Mouse (Mus musculus): ENCODE data around the gene Slk. TPM values are rescaled to one million over a fixed set of nuclear protein-coding genes. Genes with fewer than 3 reads are reported as not detected.

The Slk gene
- 45.8 and 59.5 TPM in 2 replicates for total RNA-seq (2014; rRNA removed; ENCODE audit: low replicate concordance)
- 14.2 and 17.7 TPM in 2 replicates for polyA plus RNA-seq (2015; fragmentation: Nextera tagmentation; extraction: Ambion mirVana)

DNA sequence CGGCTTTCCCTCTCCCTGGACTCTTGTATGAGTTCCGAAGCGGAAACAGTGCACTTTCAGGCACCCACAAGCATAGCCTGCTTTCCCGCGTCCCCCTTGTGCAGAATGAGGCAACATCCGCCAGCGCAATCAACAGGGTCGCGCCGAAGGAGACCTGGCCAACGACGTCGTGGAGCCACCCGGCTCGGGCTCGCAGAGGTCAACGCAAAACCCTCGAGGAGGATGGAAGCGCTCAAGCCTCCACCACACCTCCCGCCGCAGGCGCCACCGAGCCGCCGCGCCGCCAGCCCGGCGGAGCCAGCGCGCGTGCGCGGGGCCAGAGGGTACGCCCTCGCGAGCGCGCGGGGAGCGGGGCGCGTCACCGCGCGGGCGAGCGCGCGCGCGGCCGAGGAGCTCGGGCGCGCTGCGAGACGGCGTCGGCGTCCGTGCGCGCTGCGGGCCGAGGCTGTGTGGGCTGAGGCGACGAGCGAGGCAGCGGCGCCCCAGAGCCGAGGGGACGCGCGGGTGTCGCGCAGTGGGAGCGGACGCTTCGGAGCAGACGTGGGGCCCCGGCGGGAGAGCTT lies at the start of gene Slk:
Slk (plus strand) TSS at position 454 of the 563 bp plus-strand sequence.
- Histone ChIP-seq H3K4me2 (ENCODE audit: low read depth, low read length) (peak within 1 kb of the TSS; percentile 71), H3K4me3 (ENCODE audit: low read depth, low read length) (peak within 1 kb of the TSS; percentile 80), H3K27ac (ENCODE audit: low read depth) (peak within 1 kb of the TSS; percentile 99), H3K27me3 (ENCODE audit: control insufficient read depth, insufficient read depth, low read length) (no peaks in the 10 kb centered on the region), H3K9ac (replicated peaks; ENCODE audit: low read depth, low read length) (peak within 1 kb of the TSS; percentile 100), H3K36me3 (replicated peaks; ENCODE audit: control insufficient read depth, insufficient read depth, low read length) (no peaks in the 10 kb centered on the region), H3K9me3 (replicated peaks; ENCODE audit: control insufficient read depth, low read length) (no peaks in the 10 kb centered on the region), H3K4me1 (ENCODE audit: control insufficient read depth, insufficient read depth) (peaks cover 18% of the 10 kb centered on the region)
- TF ChIP-seq CTCF (IDR thresholded peaks at IDR 0.05; ENCODE audit: low read depth), result no peak
- TF ChIP-seq EP300 (IDR thresholded peaks at IDR 0.05; ENCODE audit: low read depth), result peak; percentile 35; the same call in 1 of the 2 replicates
- peak; percentile 82 for DNase-seq (ENCODE audit: low spot score)
- under 1% methylated on average over 79 of the region's 83 CpGs for WGBS
- ATAC-seq (ENCODE audit: insufficient read depth, low read depth), result peak; percentile 88

DNA sequence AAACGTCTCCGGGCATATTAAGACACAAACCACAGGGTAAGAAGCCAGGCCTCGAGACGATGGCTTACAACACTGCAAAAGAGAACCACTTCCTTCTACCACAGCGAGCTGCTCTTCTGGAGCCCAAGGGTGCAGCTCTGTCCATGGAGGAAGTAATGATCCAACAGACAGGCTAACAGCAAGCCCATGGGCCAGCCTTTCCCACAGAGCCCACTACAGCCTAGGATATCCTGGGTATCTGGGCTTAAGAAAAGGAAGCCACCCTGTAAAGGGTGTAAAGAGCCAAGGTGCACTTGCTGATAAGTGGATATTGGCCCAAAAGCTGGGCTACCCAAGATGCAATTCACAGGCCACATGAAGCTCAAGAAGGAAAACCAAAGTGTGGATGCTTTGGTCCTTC lies 48.2 kb upstream of the Slk start:
- 88% methylated on average over 5 of the region's 5 CpGs for WGBS
- H3K27me3 ChIP-seq (ENCODE audit: control insufficient read depth, insufficient read depth, low read length), result no peaks in the 10 kb centered on the region
- H3K36me3 ChIP-seq (replicated peaks; ENCODE audit: control insufficient read depth, insufficient read depth, low read length), result peaks cover 13% of the 10 kb centered on the region; the same call in 1 of the 2 replicates
- H3K4me1 ChIP-seq (ENCODE audit: control insufficient read depth, insufficient read depth), result peaks cover 16% of the 10 kb centered on the region
- DNase-seq (ENCODE audit: low spot score) (no peak), ATAC-seq (ENCODE audit: insufficient read depth, low read depth) (no peak)
- H3K27ac ChIP-seq (ENCODE audit: low read depth), result no peak overlapping the region
- H3K9me3 ChIP-seq (replicated peaks; ENCODE audit: control insufficient read depth, low read length), result no peaks in the 10 kb centered on the region
- H3K9ac ChIP-seq (replicated peaks; ENCODE audit: low read depth, low read length), result no peak overlapping the region
- H3K4me2 ChIP-seq (ENCODE audit: low read depth, low read length), result no peak overlapping the region
- no peak overlapping the region for H3K4me3 ChIP-seq (ENCODE audit: low read depth, low read length)
- TF ChIP-seq CTCF (IDR thresholded peaks at IDR 0.05; ENCODE audit: low read depth) (no peak), EP300 (IDR thresholded peaks at IDR 0.05; ENCODE audit: low read depth) (no peak)

DNA sequence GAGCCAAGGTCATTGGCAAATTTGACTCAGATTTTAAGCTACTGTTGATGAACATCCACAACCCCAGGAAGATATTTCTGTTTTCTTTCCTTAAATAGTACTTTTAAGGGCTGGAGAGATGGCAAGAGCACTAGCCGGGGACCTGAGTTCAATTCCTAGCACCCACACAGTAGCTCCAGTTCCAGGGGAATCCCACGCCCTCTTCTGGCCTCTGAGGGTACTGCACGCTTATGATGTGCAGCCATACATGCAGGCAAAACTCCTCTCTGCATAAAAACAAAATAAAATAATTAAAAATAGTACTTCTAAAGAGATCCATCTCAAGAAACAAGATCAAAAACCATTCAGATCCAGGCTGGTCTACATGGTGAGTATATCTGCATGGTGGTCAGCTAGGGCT lies 47.0 kb upstream of the Slk start:
- ATAC-seq (ENCODE audit: insufficient read depth, low read depth) (no peak), DNase-seq (ENCODE audit: low spot score) (no peak)
- Histone ChIP-seq H3K27me3 (ENCODE audit: control insufficient read depth, insufficient read depth, low read length) (no peaks in the 10 kb centered on the region), H3K4me2 (ENCODE audit: low read depth, low read length) (no peak overlapping the region), H3K9me3 (replicated peaks; ENCODE audit: control insufficient read depth, low read length) (no peaks in the 10 kb centered on the region), H3K27ac (ENCODE audit: low read depth) (no peak overlapping the region), H3K9ac (replicated peaks; ENCODE audit: low read depth, low read length) (no peak overlapping the region), H3K36me3 (replicated peaks; ENCODE audit: control insufficient read depth, insufficient read depth, low read length) (peaks cover 13% of the 10 kb centered on the region; the same call in 1 of the 2 replicates), H3K4me3 (ENCODE audit: low read depth, low read length) (no peak overlapping the region), H3K4me1 (ENCODE audit: control insufficient read depth, insufficient read depth) (peaks cover 17% of the 10 kb centered on the region)
- WGBS, result 90% methylated on average over 3 of the region's 3 CpGs
- TF ChIP-seq CTCF (IDR thresholded peaks at IDR 0.05; ENCODE audit: low read depth) (peak; percentile 14; the same call in 1 of the 2 replicates), EP300 (IDR thresholded peaks at IDR 0.05; ENCODE audit: low read depth) (no peak)

DNA sequence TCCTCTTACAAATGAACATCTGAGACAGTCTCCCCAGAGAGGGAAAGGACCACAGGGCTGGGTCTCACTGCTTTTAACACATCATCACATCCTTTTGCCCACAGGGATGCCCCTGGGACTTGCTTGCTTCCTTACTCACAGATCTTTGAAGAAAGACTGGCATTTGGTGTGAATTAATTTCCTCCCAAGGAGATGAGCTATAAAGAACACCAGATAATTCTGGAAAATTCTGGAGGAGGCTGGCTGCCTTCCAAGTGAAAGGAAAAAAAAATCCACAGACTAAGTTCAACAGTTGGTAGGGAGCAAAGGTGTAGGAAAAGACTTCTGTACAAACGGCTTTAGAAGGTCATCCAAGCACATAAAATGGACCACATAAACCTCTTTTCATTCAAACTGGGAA lies 45.3 kb upstream of the Slk start:
- ATAC-seq (ENCODE audit: insufficient read depth, low read depth) (no peak), DNase-seq (ENCODE audit: low spot score) (no peak)
- Histone ChIP-seq H3K27ac (ENCODE audit: low read depth) (no peak overlapping the region), H3K9me3 (replicated peaks; ENCODE audit: control insufficient read depth, low read length) (no peaks in the 10 kb centered on the region), H3K36me3 (replicated peaks; ENCODE audit: control insufficient read depth, insufficient read depth, low read length) (peaks cover 9% of the 10 kb centered on the region; the same call in 1 of the 2 replicates), H3K9ac (replicated peaks; ENCODE audit: low read depth, low read length) (no peak overlapping the region), H3K4me2 (ENCODE audit: low read depth, low read length) (no peak overlapping the region), H3K27me3 (ENCODE audit: control insufficient read depth, insufficient read depth, low read length) (no peaks in the 10 kb centered on the region), H3K4me3 (ENCODE audit: low read depth, low read length) (no peak overlapping the region), H3K4me1 (ENCODE audit: control insufficient read depth, insufficient read depth) (peaks cover 33% of the 10 kb centered on the region)
- no peak for TF ChIP-seq EP300 (IDR thresholded peaks at IDR 0.05; ENCODE audit: low read depth)
- TF ChIP-seq CTCF (IDR thresholded peaks at IDR 0.05; ENCODE audit: low read depth), result no peak
- WGBS, result 55% methylated on average over 1 of the region's 1 CpGs

DNA sequence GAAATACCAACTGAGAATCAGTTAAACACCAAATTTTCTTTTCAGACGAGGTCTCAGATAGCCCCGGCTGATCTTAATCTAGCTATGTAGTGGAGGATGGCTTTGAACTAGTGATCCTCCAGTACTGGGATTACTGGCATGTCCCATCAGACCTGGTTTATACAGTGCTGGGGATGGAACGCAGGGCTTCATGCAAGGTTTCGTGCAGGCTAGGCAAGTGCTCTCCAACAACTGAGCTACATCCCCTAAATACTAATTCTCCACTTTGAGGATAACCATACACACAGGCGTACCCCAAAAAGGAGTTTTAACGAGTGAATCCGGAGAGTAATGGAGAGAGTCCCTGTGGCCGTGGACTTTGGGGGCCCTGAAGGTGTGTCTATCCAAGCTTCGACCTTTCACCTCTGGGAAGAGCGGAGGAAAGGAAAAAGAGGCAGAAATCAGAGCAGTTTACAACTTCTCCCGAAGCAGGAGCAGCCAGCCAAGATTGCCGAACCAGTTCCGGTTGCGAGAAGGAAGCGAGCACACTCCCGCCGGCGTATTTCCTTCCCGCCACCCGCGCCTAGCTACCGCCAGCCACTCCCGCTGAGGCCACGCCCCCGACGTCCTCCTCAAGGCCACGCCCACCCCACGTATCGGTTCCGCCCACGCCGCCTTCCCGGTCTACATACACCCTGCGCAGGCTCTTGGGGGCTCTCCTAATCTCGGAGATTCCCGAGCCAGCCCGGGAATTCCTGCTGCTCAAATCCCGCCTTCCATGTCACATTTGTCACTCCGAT lies 42.8 kb upstream of the Slk start:
- ATAC-seq (ENCODE audit: insufficient read depth, low read depth) (peak; percentile 93), DNase-seq (ENCODE audit: low spot score) (peak; percentile 99)
- H3K27me3 ChIP-seq (ENCODE audit: control insufficient read depth, insufficient read depth, low read length), result no peaks in the 10 kb centered on the region
- H3K27ac ChIP-seq (ENCODE audit: low read depth), result peak overlapping the region; percentile 99
- H3K9me3 ChIP-seq (replicated peaks; ENCODE audit: control insufficient read depth, low read length), result no peaks in the 10 kb centered on the region
- H3K9ac ChIP-seq (replicated peaks; ENCODE audit: low read depth, low read length), result peak overlapping the region; percentile 68
- 3% methylated on average over 39 of the region's 39 CpGs for WGBS
- peak overlapping the region; percentile 55 for H3K4me3 ChIP-seq (ENCODE audit: low read depth, low read length)
- TF ChIP-seq EP300 (IDR thresholded peaks at IDR 0.05; ENCODE audit: low read depth) (peak; percentile 48; the same call in 1 of the 2 replicates), CTCF (IDR thresholded peaks at IDR 0.05; ENCODE audit: low read depth) (no peak)
- peaks cover 34% of the 10 kb centered on the region for H3K4me1 ChIP-seq (ENCODE audit: control insufficient read depth, insufficient read depth)
- peaks cover 5% of the 10 kb centered on the region; the same call in 1 of the 2 replicates for H3K36me3 ChIP-seq (replicated peaks; ENCODE audit: control insufficient read depth, insufficient read depth, low read length)
- H3K4me2 ChIP-seq (ENCODE audit: low read depth, low read length), result peak overlapping the region; percentile 78

Measured in heart, postnatal 0 days (tissue).